Mouse (Mus musculus) megakaryocyte, embryonic 14.5 days (primary cell): ENCODE data around the gene Unc50.

Experiments used
- FLI1 ChIP-seq: IDR thresholded peaks from 2 replicates; pipeline ENCODE4 v1.6.1; 2012; ENCODE audit warnings: low read length, inconsistent platforms, mixed read lengths
- GATA1 ChIP-seq: IDR thresholded peaks from 3 replicates; pipeline ENCODE4 v1.6.1; 2012; ENCODE audit warnings: mixed read lengths, low read length, inconsistent platforms, borderline replicate concordance

DNA sequence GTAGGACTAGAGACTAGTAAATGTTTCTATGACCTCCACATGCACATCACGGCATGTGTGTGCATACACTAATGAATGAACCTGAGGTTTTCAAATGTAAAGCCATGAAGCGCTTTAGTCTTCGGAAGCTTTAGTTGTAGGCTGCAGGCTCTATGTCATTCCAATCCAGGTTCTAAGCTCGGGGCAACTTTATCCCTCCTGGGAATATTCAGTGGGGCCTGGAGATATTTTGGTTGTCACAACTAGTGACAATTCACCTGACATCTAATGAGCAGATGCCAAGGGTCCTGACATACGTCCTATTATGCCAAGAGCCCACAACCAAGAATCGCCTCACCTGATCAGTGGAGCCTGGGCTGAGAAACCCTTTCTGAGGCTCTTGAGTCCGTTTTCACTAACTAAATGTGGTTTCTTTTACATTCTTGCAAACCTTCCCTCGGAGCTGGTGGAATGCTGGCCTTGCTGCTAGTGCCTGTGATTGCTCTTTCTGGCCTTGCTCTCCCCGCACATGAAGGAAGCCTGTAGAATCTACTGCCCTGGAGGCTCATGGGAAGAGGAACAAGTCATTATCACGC is 35.0 kb downstream of the Unc50 start:
- TF ChIP-seq GATA1 (no peak), FLI1 (no peak)
